Mouse (Mus musculus) liver (tissue): ENCODE measurements at regions not wholly inside any gene's neighbourhood (a gene's known extent, or its start where the extent isn't known, plus 50 kb on each side); places are given as distances from the start of the nearest gene placed in this dataset.
A peak's percentile ranks its signal among the peaks of the same experiment; 100 is the strongest.

Experiments
- DNase-seq: peaks from one replicate; pipeline ENCODE4 v3.0.0-alpha.2; 2020; ENCODE audit warnings: mixed read lengths

DNA sequence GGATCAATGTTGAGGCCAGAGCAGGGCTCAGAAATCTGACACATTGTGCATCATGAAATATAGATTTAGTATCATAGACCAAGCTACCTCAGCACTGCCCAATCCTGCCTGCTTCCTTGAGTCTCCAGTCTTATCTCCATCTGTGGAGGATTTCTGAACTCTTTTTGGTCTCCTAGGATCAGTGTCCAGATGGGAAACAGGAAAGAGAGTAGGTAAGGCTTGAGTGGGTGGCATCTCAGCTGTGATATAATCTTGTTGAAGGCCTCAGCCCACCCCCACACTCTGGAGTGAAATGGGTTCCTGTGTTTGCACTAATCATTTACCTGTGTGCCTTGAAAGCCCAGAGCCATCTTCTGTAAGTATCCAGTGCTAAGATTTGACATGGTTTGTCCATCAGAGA lies 74.3 kb upstream of the Aff3 start:
- DNase-seq, result no peak

GRCm38 (mm10) chr1:38735768-38736167 lies 71.0 kb upstream of the Aff3 start:
- no peak for DNase-seq

- no peak for DNase-seq
Observed at GRCm38 (mm10) chr1:38733201-38733600, 68.4 kb upstream of the Aff3 start.

DNA sequence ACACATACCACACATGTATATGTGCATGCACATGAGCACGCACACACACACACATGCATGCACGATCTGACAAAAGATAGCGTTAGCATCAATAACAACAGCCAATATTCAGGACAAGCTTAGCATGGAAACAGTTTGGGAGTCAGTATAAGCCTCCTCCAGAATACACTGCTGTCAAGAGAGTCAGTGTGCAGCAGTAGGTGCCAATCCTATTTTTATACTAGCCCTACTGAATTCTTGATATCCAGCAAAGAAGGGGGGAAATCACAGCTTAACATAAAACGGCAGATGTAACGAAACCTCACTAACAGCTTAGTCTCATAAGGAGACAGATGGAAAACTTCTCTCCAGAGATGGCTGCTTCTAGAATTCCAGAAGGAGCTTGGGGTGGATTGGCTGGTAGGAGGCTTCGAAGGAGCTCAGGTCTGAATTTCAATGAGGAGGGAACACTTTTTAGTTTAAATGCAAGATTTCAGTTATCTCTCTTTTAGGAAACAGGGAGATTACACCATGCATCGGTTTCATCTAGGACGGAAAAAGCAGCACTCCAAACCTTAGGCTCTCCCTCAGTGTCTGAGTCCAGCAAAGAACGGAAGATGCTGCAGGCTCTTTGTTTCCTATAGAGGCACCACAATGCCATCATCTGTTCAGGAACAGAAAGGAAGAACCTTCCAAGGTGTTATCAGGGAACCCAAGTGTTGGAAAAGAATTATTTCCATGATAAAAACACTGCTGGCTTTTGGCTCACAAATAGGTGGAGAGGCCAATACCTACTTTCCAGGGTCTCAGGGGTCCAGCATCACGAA lies 65.4 kb upstream of the Aff3 start:
- no peak for DNase-seq

GRCm38 (mm10) chr1:38725805-38726204 lies 61.0 kb upstream of the Aff3 start:
- DNase-seq, result no peak

- no peak for DNase-seq
Observed at GRCm38 (mm10) chr1:38724631-38725030, 59.9 kb upstream of the Aff3 start.

DNA sequence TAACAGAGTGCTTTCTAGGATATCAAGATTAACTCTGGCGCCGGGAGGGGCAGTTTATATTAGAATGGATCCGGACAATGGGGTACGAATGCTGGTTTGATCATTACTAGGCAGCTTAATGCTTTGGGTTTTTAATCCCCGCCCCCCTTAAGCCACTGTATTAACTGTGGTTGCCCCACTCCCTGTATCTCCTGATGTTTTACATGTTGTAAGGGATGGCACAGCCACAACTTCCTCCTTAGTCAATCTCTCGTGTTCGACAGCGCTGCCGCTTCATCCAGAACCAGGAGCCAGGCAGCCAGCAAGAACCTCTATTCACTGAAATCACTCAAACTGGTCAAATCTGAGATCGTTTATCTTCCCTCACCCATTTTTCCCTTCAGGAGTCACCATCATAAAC lies 57.4 kb upstream of the Aff3 start:
- no peak for DNase-seq

- DNase-seq, result peak; percentile 32
Observed at GRCm38 (mm10) chr1:38720287-38720686, 55.5 kb upstream of the Aff3 start.

DNA sequence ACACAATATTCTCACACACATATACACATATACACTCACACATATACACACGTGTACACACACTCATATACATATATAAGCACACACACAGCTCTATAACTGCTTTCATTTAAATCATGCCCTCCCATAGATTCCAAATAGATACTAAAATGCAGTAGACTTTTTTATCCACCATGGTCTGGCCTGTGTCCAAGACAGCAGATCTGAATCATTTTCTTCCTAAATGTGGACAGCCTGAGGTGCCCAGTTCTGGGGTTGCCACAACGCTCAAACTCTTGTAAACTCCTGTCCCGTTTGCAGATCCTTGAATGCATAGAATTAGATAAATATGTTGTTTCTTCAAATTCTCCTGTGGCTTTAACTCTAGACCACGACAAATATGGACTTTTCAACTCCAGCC lies 50.9 kb upstream of the Aff3 start:
- DNase-seq, result no peak
